Mouse (Mus musculus) frontal cortex, postnatal 10 days (tissue): ENCODE measurements at regions not wholly inside any gene's neighbourhood (a gene's known extent, or its start where the extent isn't known, plus 50 kb on each side); places are given as distances from the start of the nearest gene placed in this dataset.

Experiments
- DNase-seq, 2 experiments: peaks; one replicate each; pipeline ENCODE4 v3.0.0; 2022; ENCODE audit warnings: low spot score in 2 of 2, mixed read lengths in 1 of 2

DNA sequence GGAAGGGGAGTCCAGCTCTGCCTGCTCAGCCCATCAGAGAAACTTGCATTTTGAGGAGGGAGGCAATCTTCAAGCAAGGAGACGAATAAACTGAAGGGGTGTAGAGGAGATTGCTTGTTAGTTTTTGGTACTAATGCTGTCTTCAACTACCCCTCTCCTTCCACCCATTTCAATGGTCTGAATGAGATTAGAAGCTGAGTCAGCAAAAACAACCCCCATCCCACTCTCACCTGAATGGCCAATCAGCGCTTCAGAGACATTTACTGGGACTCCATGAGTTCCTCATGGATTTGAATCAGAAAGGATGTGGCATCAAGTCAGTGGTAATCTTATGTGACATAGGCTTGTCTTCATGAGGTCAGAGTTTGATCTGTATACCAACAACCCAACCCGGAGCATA lies 180.0 kb upstream of the Nlrp1b start:
- DNase-seq, result no peak

DNA sequence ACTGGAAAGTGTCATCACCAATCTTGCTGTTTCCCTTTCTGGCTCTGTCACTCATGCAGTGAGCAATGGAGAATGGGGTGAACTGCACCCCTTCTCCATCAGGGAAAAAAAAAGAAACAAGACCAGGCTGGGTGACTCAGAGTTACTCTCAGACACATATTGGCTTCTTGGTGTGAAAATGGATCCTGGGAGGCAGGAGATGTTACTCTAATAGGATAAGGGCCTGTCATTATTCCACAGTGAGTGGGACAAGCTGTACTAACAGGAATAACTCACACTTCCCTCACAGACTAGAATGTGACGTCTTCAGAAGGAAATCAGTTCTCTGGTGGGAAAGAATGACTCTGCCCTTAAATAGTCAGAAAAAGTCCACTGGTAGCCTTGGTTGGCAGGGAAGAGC lies 181.4 kb upstream of the Nlrp1b start:
- no peak for DNase-seq

- no peak for DNase-seq
These were observed 184.0 kb upstream of the Nlrp1b start for GRCm38 (mm10) chr11:71414403-71415140.

DNA sequence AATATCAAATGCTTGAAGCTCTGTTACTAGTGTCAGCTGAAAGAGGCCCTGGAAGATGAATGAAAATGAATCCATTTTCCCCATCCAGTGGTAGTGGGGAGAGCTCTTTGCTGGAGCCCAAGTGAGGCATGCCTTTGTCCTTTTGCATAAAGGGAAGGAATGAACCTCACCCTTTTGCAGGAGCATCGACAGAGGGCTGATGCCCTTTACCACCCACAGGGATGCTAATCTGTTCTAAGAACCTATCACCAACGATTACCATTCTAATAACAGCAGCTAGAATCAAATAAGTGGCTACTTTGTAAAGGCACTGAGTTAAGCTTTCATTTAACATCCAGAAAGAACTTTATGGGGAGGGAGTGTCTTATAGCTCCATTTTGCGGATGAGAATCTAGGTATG lies 184.9 kb upstream of the Nlrp1b start:
- DNase-seq, result no peak

- no peak for DNase-seq
These were observed 191.8 kb upstream of the Nlrp1b start for GRCm38 (mm10) chr11:71422291-71422840.

DNA sequence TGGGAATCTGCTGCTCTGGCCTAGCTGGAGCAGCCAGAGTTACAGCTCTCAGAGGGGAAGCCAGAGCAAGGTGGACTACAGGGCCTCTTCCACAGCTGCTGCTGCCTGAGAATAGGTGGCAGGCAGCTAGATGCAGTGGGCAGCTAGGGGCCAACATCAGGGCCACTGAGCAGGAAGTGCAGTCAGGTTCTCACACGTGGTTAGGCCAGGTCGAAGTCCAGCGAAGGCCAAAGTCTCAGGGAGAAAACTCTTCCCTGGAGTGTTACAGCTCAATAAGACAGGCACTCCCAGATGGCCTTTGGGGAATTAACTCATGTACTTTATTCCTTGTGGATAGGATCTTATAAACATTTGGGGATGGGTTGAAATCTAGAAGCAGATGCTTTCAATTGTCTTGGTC lies 192.7 kb upstream of the Nlrp1b start:
- DNase-seq, result no peak

DNA sequence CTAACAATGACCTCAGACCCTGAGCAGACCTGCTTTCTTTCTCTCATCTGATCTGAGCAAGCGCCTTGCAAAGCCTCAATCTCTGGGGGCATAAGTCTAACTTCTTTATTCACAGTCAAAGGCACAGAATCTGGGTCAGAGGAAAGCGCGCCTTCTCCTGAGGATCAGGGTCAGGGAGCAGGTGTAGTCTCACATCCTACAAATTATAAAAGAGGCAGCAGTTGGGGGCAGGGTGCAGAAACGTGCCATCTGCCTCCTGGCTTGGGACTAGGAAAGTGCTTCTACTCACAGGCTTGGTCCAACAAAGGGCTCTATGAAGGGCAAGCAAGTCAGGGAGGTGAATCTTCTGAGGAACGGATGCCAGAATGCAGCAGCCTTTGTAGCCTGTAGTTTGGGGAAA lies 194.3 kb upstream of the Nlrp1b start:
- DNase-seq, result no peak

- no peak for DNase-seq
These were observed 199.2 kb upstream of the Nlrp1b start for GRCm38 (mm10) chr11:71429739-71430138.

DNA sequence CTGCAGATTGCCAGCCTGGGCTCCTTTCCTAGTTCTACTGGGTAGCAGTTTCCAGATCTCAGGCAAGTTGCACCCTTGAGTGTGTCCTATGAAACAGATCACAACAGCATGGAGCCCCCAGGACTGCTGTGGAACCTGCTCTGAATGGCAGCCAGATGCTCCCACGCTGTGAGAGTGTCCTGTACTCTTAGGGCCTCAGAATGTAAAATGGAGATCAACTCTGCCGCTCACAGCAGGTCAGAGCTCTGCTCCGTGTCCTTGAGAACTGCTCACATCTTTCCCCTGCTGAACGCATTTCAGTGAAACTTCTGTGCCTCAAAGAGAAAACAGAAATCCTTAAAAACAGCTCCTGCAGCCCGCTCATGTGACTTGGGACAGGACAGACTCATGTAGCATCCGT lies 203.7 kb upstream of the Nlrp1b start:
- no peak for DNase-seq

- no peak for DNase-seq
These were observed 204.4 kb upstream of the Nlrp1b start for GRCm38 (mm10) chr11:71434886-71435285.

DNA sequence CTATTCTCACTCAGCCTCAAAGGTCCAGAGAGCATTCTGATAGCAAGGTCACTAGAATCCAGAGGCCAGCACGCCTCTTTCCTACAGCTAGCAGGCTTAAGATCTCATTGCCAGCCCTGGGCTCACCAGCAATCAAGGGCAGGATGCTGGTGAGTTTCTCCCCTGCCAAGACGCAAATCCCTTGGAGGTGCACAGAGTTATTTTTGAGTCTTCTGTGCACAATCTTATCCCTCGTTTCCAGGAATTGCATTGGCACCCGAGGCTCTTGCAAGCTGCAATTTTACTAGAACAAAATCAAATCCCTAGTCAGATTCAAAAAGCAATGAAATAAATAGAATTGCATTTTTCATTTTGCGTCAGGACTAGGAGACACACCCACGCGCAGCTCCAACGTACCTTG lies 205.2 kb upstream of the Nlrp1b start:
- DNase-seq, result no peak

- no peak for DNase-seq
These were observed 205.8 kb upstream of the Nlrp1b start for GRCm38 (mm10) chr11:71436335-71436734.

GRCm38 (mm10) chr11:71436801-71437200 lies 206.3 kb upstream of the Nlrp1b start:
- DNase-seq, result peak; percentile 44 to 59

DNA sequence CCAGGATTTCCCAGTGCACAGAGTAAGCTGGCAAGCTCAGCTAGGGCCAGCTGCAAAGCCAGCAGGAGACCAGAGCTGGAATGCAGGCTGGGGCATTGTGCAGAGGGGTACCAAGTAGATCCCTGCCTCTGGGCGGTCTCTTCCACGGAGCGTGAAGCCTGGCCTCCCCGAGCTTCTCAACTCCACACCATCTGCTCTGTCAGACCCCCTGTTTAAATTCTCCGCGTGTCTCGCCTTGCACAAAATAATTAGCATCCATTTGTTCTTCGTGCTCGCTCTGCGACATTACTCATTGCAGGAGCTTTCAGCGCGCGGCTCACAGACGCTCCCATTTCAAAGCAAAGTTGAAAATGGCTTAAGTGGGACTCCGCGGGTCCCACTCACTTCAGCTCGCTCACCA lies 209.3 kb upstream of the Nlrp1b start:
- DNase-seq, result peak; percentile 57 to 58

DNA sequence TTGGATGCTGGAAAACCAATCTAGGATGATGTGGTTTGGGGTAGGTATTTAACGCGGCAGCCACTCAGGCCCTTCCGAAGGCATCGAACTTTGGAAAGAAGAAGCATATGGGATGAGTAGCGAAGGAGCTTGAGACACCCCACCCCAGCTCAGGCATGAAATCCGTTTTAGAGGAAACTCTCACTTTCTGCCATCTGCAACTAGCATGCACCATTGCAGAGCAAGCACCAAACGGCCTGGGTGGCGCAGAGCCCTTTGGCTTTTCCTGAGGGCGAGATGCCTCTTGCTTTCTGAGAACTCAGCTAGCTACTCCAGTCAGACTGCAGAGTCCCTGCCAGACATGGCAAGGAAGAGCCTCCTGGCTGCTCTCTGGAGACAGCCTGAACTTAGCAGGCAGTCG lies 209.9 kb upstream of the Nlrp1b start:
- peak in 1 of 2 experiments; percentile 24 for DNase-seq

DNA sequence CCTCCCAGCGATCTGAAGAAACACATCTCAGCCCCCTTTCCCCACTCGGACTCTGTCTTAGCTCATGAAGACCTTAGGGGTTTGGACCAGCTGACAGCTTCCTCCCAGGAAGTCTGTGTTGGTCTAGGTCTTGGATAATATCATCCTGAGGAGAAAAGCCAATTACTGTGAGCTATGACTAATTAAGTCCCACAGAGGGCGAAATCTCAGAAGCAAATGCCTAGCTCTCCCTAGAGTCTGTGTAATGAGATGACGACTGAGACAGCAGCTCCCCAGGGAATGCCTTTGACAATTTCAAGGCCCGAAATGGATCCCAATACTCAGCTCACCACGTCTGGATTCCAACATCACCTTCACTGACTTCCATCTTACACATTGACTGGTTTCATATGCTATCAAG lies 213.5 kb upstream of the Nlrp1b start:
- no peak for DNase-seq

DNA sequence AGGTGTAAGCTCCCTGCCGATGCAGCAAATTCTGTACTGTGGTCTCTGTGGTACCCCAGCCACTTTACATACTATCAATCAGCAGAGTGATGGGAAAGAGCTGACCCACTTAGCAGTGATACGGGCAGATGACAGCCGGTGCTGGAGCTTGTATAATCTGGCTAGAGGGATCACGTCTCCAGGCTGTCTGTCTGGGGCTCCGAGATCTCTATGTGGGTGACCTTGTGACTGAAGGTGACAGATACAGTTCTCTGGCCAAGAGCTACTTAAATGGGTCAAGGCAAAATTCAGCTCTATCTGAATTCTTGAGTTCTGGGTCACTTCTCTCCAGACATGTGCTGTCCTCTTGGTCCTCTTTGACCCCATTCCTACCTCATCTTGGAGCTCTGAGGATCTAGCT lies 216.1 kb upstream of the Nlrp1b start:
- DNase-seq, result no peak

DNA sequence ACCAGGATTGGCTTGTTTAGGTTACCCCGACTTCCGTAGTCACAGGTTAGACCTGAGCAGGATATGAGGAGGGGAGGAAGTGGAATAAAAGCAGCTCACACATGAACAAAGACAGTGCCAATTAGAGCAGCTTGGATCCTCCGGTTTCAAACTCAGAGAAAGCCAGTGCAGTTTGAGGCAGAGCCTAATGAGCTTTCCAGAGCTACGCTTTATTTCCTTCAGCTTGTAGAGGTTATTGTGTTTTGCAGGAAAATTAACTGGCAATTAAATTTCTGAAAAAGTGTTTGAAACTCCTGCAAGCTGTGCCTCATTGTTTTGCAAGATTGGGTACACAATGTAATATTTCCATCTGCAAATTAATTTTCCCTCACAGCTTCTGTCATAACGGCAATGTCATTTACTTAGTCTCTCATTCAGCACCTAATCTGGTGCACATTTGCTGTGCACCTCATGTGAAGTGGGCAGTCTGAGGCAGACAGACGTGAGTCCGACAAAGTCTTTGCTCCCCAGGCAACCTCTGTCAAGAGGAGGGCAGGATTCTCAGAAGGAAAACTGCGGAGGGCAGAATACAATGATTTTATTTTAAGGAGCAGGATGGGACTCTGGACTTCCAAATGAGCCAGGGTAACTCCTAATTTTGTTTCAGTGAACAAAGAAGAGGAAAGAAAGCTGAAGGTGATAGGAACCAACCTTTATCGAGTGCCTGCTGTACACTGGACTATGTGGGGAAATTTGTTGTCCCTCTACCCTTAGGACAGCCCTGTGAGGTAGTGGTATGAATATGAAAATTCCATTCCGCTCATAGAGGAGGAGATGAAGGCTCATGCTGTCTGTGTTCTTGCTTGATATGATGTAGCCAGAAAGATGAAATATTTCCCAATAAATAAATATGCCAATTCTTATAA lies 217.6 kb upstream of the Nlrp1b start:
- DNase-seq, result no peak

GRCm38 (mm10) chr11:71480094-71480493 lies 249.6 kb upstream of the Nlrp1b start:
- DNase-seq, result no peak

- no peak for DNase-seq
These were observed 251.9 kb upstream of the Wscd1 start for GRCm38 (mm10) chr11:71497863-71498262.

- DNase-seq, result no peak
These were observed 251.4 kb upstream of the Wscd1 start for GRCm38 (mm10) chr11:71498299-71498698.

GRCm38 (mm10) chr11:71502156-71502555 lies 247.6 kb upstream of the Wscd1 start:
- DNase-seq, result no peak
